Mouse (Mus musculus) heart, embryonic 15.5 days (tissue): ENCODE measurements around the gene Gpd2. TPM values are rescaled to one million over a fixed set of nuclear protein-coding genes. Genes with fewer than 3 reads are reported as not detected.

Experiments
- ATAC-seq: fragments of 200-750 bp; cut with Nextera tagmentation; replicated peaks from 2 replicates; pipeline ENCODE4 v1.8.0; 2017; ENCODE audit warnings: low read depth, moderate TSS enrichment; ENCODE audit not compliant: insufficient number of reproducible peaks, insufficient read depth, low FRiP score
- H3K27ac ChIP-seq: fragments of 300-500 bp; sonication (generic); 2 replicates; pipeline ENCODE4 v1.5.1; 2015; ENCODE audit warnings: mild to moderate bottlenecking, inconsistent platforms
- H3K27me3 ChIP-seq: fragments of 300-500 bp; sonication (generic); 2 replicates; pipeline ENCODE4 v1.6.1; 2015; ENCODE audit warnings: inconsistent platforms
- H3K36me3 ChIP-seq: fragments of 300-500 bp; sonication (generic); 2 replicates; pipeline ENCODE4 v1.6.1; 2015; ENCODE audit warnings: mild to moderate bottlenecking, inconsistent platforms
- H3K4me1 ChIP-seq: fragments of 300-500 bp; sonication (generic); replicated peaks from 2 replicates; pipeline ENCODE4 v1.6.1; 2015; ENCODE audit warnings: inconsistent platforms
- H3K4me2 ChIP-seq: fragments of 300-500 bp; sonication (generic); 2 replicates; pipeline ENCODE4 v1.6.1; 2015; ENCODE audit warnings: inconsistent platforms, mild to moderate bottlenecking, moderate library complexity
- H3K4me3 ChIP-seq: fragments of 300-500 bp; sonication (generic); 2 replicates; pipeline ENCODE4 v1.5.1; 2015; ENCODE audit warnings: mild to moderate bottlenecking, inconsistent platforms
- H3K9ac ChIP-seq: fragments of 300-500 bp; sonication (generic); 2 replicates; pipeline ENCODE4 v1.6.1; 2015; ENCODE audit warnings: mild to moderate bottlenecking, inconsistent platforms
- H3K9me3 ChIP-seq: fragments of 300-500 bp; sonication (generic); replicated peaks from 2 replicates; pipeline ENCODE4 v1.6.1; 2016; ENCODE audit warnings: inconsistent platforms
- WGBS: fragments of 180-500 bp; shearing (Covaris S2); methylation state at CpG from one replicate; pipeline ENCODE4 v1.1.7; 2015; ENCODE audit warnings: mixed read lengths; 5-methylcytosine and 5-hydroxymethylcytosine counted together
- polyA plus RNA-seq: library from polyadenylated mRNA; unstranded; fragments of >200 nt; fragmentation: Nextera tagmentation; extraction: Ambion mirVana; gene quantifications from 2 replicates; pipeline ENCODE4 v1.2.1, GENCODE M21; 2015

The Gpd2 gene
- polyA plus RNA-seq, 1 experiment from 2014 or later: 10.1 TPM

DNA sequence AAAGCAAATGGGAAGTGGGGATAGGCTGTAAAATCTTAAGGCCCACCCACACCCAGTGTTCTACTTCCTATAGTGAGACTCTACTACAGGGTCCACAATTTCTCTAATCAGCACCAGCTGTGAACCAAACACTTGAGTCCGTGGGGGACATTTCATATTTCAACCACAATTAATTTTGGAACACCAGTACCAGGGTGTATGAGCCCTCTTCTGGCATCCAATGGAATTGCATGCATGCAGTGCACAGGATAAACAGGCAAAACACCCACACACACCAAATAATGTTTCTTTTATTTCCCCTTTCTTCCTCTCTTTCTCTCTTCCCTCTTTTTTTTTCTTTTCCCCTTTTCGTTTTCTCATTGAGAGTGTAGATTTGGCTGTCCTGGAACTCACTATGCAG, 78.6 kb downstream of the Gpd2 start:
- ATAC-seq: no peak
- H3K4me3 ChIP-seq: no peak overlapping the region
- no peaks in the 10 kb centered on the region for H3K4me1 ChIP-seq
- H3K9ac ChIP-seq: no peak overlapping the region
- no peak overlapping the region for H3K27ac ChIP-seq
- H3K4me2 ChIP-seq: no peak overlapping the region
- WGBS: 40% methylated on average over 2 of the region's 2 CpGs
- H3K36me3 ChIP-seq: no peaks in the 10 kb centered on the region
- no peaks in the 10 kb centered on the region for H3K27me3 ChIP-seq
- H3K9me3 ChIP-seq: no peaks in the 10 kb centered on the region

- 66% methylated on average over 3 of the region's 3 CpGs for WGBS
- ATAC-seq: no peak
Observed at GRCm38 (mm10) chr2:57318336-57318735, 80.9 kb downstream of the Gpd2 start.

DNA sequence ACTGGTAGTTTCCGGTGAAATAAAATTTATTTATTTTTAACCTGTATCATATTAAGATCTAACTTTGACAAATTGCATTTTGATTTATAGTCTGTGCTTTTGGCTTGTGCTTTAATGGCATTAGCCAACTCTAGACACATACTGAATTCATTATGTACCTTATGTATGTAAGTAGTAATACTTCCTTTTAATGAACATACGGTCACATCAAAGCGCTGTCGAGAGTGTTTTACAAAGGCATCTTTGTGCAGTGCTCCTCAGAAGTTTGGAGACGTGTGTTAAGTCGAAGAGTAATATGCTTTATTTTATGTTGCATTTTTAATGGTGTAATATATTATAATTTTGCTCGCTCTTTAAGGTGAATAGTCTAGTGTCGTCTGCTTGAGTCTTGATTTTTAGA, 88.7 kb downstream of the Gpd2 start:
- Histone ChIP-seq H3K4me3 (no peak overlapping the region), H3K9ac (no peak overlapping the region), H3K36me3 (no peaks in the 10 kb centered on the region), H3K4me2 (no peak overlapping the region), H3K9me3 (no peaks in the 10 kb centered on the region), H3K27ac (no peak overlapping the region), H3K27me3 (no peaks in the 10 kb centered on the region), H3K4me1 (no peaks in the 10 kb centered on the region)
- no peak for ATAC-seq
- WGBS: 90% methylated on average over 8 of the region's 8 CpGs

More at GRCm38 (mm10) chr2:57318336-57318735, 80.9 kb downstream of the Gpd2 start:
- Histone ChIP-seq H3K27ac (no peak overlapping the region), H3K27me3 (no peaks in the 10 kb centered on the region), H3K4me3 (no peak overlapping the region), H3K36me3 (no peaks in the 10 kb centered on the region), H3K4me1 (no peaks in the 10 kb centered on the region), H3K4me2 (no peak overlapping the region), H3K9me3 (no peaks in the 10 kb centered on the region), H3K9ac (no peak overlapping the region)

GRCm38 (mm10) chr2:57329327-57329726, 91.9 kb downstream of the Gpd2 start:
- Histone ChIP-seq H3K27ac (no peak overlapping the region), H3K4me2 (no peak overlapping the region), H3K9me3 (no peaks in the 10 kb centered on the region), H3K9ac (no peak overlapping the region), H3K4me3 (no peak overlapping the region), H3K4me1 (no peaks in the 10 kb centered on the region), H3K36me3 (no peaks in the 10 kb centered on the region), H3K27me3 (no peaks in the 10 kb centered on the region)
- ATAC-seq: no peak
- 15% methylated on average over 7 of the region's 7 CpGs for WGBS

- 48% methylated on average over 3 of the region's 3 CpGs for WGBS
- H3K9ac ChIP-seq: no peak overlapping the region
- no peak overlapping the region for H3K4me2 ChIP-seq
- H3K9me3 ChIP-seq: no peaks in the 10 kb centered on the region
- no peak for ATAC-seq
- no peak overlapping the region for H3K4me3 ChIP-seq
- H3K36me3 ChIP-seq: no peaks in the 10 kb centered on the region
- H3K27ac ChIP-seq: no peak overlapping the region
- H3K4me1 ChIP-seq: no peaks in the 10 kb centered on the region
- H3K27me3 ChIP-seq: no peaks in the 10 kb centered on the region
Observed at GRCm38 (mm10) chr2:57330812-57331211, 93.4 kb downstream of the Gpd2 start.

DNA sequence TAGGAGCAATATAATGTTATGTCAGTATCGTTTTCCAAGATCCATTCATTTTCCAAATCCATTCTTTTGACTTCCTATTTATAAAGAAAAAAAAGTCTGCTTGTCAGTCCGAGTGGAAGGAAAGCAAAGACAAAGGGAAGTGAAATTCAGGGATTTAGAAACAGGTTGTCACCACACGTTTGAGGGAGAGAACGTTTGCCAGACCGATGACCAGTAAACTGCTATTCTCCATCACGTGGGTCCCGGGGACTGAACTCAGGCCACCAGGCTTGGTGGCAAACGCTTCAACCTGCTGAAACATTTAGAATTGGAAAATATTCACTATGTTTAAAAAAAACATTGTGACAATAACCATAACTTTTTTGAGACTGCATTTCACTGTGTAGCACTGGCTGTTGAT, 93.8 kb downstream of the Gpd2 start:
- no peaks in the 10 kb centered on the region for H3K9me3 ChIP-seq
- H3K27me3 ChIP-seq: no peaks in the 10 kb centered on the region
- no peak overlapping the region for H3K4me3 ChIP-seq
- ATAC-seq: no peak
- no peaks in the 10 kb centered on the region for H3K4me1 ChIP-seq
- 75% methylated on average over 8 of the region's 8 CpGs for WGBS
- H3K36me3 ChIP-seq: no peaks in the 10 kb centered on the region
- no peak overlapping the region for H3K9ac ChIP-seq
- no peak overlapping the region for H3K4me2 ChIP-seq
- no peak overlapping the region for H3K27ac ChIP-seq

DNA sequence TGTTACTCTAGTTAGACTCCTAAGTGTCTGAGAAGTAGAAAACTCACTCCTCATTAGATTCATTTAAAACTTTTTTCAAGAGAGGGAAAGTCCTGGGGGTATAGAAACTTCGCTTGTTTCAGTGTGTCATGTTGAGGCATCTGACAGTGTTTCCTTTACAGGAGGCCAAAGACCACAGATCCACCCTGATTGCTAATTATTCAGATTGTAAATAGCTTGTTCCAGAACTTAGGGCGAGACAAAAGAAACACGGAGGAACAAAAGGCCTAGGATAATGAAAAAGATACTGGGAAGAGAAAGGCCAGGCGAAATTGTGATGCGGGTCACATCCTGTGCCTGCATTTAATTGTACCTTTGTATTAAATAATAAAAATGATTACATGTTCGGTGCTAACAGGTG, 96.0 kb downstream of the Gpd2 start:
- no peak overlapping the region for H3K4me2 ChIP-seq
- H3K27me3 ChIP-seq: no peaks in the 10 kb centered on the region
- H3K4me1 ChIP-seq: no peaks in the 10 kb centered on the region
- no peak for ATAC-seq
- H3K9me3 ChIP-seq: no peaks in the 10 kb centered on the region
- WGBS: 87% methylated on average over 6 of the region's 6 CpGs
- H3K4me3 ChIP-seq: no peak overlapping the region
- H3K36me3 ChIP-seq: no peaks in the 10 kb centered on the region
- no peak overlapping the region for H3K9ac ChIP-seq
- no peak overlapping the region for H3K27ac ChIP-seq

- H3K4me3 ChIP-seq: no peak overlapping the region
- no peaks in the 10 kb centered on the region for H3K36me3 ChIP-seq
- WGBS: 86% methylated on average over 15 of the region's 15 CpGs
- H3K9me3 ChIP-seq: no peaks in the 10 kb centered on the region
- H3K27me3 ChIP-seq: no peaks in the 10 kb centered on the region
- no peak overlapping the region for H3K27ac ChIP-seq
- ATAC-seq: no peak
- H3K4me1 ChIP-seq: no peaks in the 10 kb centered on the region
- H3K4me2 ChIP-seq: no peak overlapping the region
- H3K9ac ChIP-seq: no peak overlapping the region
Observed at GRCm38 (mm10) chr2:57335397-57335796, 98.0 kb downstream of the Gpd2 start.

DNA sequence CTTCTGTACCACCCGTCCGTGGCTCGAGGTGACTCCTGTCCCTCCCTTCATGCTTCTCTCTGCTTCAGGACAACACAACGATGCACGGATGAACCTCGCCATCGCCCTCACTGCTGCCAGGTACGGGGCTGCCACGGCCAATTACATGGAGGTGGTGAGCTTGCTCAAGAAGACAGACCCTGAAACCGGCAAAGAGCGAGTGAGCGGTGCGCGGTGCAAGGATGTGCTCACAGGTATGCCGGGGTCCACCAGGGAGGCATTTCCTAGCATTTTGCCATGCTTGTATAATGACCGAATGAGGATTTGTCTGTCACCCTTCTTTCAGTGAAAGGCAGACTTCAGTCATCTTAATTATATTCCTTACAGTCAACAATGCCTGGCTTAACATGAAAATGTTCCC, 101.3 kb downstream of the Gpd2 start:
- H3K9ac ChIP-seq: no peak overlapping the region
- H3K4me1 ChIP-seq: no peaks in the 10 kb centered on the region
- H3K9me3 ChIP-seq: no peaks in the 10 kb centered on the region
- no peak overlapping the region for H3K27ac ChIP-seq
- H3K4me2 ChIP-seq: no peak overlapping the region
- no peak overlapping the region for H3K4me3 ChIP-seq
- WGBS: 94% methylated on average over 16 of the region's 16 CpGs
- H3K27me3 ChIP-seq: no peaks in the 10 kb centered on the region
- H3K36me3 ChIP-seq: no peaks in the 10 kb centered on the region
- ATAC-seq: no peak

GRCm38 (mm10) chr2:57342910-57343309, 105.5 kb downstream of the Gpd2 start:
- 43% methylated on average over 1 of the region's 1 CpGs for WGBS
- H3K36me3 ChIP-seq: no peaks in the 10 kb centered on the region
- no peaks in the 10 kb centered on the region for H3K4me1 ChIP-seq
- no peaks in the 10 kb centered on the region for H3K9me3 ChIP-seq
- no peak overlapping the region for H3K27ac ChIP-seq
- H3K9ac ChIP-seq: no peak overlapping the region
- ATAC-seq: no peak
- no peak overlapping the region for H3K4me2 ChIP-seq
- H3K27me3 ChIP-seq: no peaks in the 10 kb centered on the region
- H3K4me3 ChIP-seq: no peak overlapping the region

- no peak overlapping the region for H3K4me3 ChIP-seq
- H3K36me3 ChIP-seq: no peaks in the 10 kb centered on the region
- no peaks in the 10 kb centered on the region for H3K9me3 ChIP-seq
- no peaks in the 10 kb centered on the region for H3K27me3 ChIP-seq
- 32% methylated on average over 9 of the region's 9 CpGs for WGBS
- peak overlapping the region; percentile 25; the same call in 1 of the 2 replicates for H3K4me2 ChIP-seq
- ATAC-seq: no peak; the same call in 1 of the 2 replicates
- H3K4me1 ChIP-seq: peaks cover 11% of the 10 kb centered on the region
- no peak overlapping the region for H3K27ac ChIP-seq
- no peak overlapping the region for H3K9ac ChIP-seq
Observed at GRCm38 (mm10) chr2:57350615-57351014, 113.2 kb downstream of the Gpd2 start.

- Histone ChIP-seq H3K36me3 (no peaks in the 10 kb centered on the region), H3K4me3 (no peak overlapping the region), H3K9me3 (no peaks in the 10 kb centered on the region), H3K27me3 (no peaks in the 10 kb centered on the region), H3K4me2 (no peak overlapping the region), H3K4me1 (peaks cover 11% of the 10 kb centered on the region), H3K9ac (no peak overlapping the region), H3K27ac (no peak overlapping the region)
- ATAC-seq: no peak
- 73% methylated on average over 9 of the region's 9 CpGs for WGBS
Observed at GRCm38 (mm10) chr2:57353722-57354432, 116.4 kb downstream of the Gpd2 start.
